Mouse (Mus musculus): ENCODE measurements around the gene Stk10. TPM values are rescaled to one million over a fixed set of nuclear protein-coding genes. Genes with fewer than 3 reads are reported as not detected.

Stk10 gene
- total RNA-seq, 4 experiments from 2014 or later, result 7.4 to 9.9 (median 9.3) TPM

GRCm38 (mm10) chr11:32626079-32626478 is 93.0 kb downstream of the Stk10 start:
- no peak for DNase-seq (ENCODE audit: low spot score in 2 of 2)

DNA sequence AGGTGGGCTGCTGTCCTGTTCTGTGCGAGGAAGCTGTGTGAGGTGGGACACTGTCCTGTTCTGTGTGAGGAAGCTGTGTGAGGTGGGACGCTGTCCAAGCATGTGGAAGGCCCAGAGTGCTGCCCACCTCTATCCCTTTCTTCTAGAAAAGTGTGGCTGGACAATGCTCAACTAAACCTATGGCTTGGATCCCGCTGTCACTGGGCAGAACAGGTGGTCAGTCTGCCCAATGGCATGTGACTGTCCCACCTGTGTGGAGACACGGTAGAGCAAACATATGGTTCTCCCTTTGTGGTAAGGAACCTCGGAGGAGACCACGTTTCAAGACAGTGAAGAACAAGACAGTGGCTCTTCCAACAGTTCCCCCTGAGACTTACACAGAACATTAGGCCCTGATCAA is 94.8 kb downstream of the Stk10 start:
- no peak for DNase-seq (ENCODE audit: low spot score in 2 of 2)

DNA sequence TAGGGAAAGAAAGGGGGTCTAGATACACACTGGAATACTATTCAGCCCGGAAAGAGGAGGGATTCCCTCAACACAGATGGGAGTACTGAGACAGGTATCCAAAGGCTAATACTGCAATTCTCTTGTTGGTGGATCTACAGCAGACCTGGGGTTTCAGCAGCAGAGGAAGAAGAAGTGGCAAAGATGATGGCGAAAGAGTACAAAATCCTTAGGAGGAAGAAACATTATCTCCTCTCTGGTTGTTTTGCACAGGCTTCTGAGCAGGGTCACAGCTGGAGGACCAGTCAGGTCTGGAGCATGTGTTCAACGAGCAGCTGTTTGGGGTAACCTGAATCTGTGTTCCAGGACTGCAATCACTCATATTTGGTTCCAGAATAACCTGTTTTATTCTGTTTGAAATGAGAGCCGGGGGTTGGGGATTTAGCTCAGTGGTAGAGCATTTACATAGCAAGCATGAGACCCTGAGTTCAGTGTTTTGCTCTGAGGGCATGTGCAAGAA is 96.7 kb downstream of the Stk10 start:
- DNase-seq (ENCODE audit: low spot score in 2 of 2), result no peak

DNA sequence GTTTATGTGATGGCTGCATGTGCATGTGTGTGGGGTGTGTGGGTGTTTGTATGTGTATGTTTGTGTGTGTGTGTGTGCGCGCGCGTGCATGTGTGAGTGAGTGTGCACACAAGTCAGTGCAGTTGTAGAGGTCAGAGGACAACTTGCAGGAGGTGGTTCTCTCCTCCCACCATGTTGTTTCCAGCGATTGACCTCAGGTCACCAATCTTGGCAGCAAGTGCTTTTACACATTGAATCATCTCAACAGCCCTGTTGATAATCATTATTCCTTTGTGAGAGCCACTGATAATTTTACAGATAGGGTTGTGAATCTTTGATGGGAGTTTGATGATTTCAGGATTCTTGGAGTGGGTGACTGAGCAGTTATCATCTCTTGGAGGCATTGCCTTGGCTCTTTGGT is 99.6 kb downstream of the Stk10 start:
- no peak for DNase-seq (ENCODE audit: low spot score in 2 of 2)

- DNase-seq (ENCODE audit: low spot score in 2 of 2), result no peak
These were observed 100.4 kb downstream of the Stk10 start for GRCm38 (mm10) chr11:32633542-32633941.

DNA sequence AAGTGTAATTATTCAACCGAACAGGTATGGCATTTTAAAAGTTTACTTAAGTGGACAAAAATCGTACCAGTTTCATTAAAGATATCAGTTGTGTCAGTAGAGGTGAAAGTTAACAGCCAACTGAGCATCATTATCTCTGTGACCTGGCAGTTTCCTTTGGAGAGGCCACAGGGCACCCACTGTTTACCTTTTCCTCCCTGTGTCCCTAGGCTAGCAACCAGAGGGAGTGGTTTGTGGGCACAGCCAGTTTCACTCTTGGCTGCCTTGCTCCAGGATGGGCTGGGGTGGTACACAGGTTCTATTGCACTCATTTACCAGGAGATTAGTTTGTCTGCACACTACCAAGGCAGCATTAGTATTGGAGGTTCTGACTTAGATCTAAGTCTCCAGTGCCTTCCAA is 101.0 kb downstream of the Stk10 start:
- no peak for DNase-seq (ENCODE audit: low spot score in 2 of 2)

- DNase-seq (ENCODE audit: low spot score in 2 of 2), result no peak
These were observed 101.7 kb downstream of the Stk10 start for GRCm38 (mm10) chr11:32634842-32635241.

DNA sequence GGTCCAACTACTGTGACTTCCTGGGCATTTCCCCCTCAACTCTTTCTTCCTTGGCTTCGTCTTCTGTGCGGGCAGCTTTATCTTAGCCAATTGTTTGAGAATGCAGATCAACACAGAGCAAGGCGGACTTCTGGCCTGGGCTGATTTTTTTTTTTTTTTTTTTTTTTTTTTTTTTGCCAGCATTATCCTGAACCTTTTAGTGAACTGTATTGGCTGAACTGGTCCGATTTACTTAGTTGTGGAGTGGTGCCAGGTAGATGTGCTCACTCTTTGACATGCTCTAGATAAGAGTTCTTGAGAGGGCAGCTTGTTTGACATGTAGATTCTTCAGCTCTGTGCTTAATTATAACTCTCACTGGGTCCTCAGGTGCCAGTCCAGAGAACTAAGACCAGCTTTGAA is 103.2 kb downstream of the Stk10 start:
- no peak for DNase-seq (ENCODE audit: low spot score in 2 of 2)

- DNase-seq (ENCODE audit: low spot score in 2 of 2), result no peak
These were observed 105.6 kb downstream of the Stk10 start for GRCm38 (mm10) chr11:32638521-32639255.

DNA sequence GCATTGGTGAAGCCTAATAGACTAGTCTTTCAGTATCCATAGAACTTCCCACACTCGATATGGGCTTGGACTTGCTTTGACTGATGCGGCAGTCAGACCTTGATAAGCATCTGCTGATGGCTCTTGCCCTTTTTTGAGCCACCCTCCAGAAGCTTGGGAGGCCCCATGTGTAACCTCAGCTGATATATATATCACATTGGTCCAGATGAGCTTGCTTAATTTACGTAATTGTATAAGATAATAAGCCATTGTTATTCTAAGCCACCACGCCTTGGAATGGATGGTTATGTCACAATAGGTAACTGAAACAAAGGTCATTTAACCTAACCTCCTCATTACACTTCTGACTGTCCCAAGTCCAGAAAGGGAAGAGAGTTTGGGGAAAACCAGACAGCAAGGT is 107.5 kb downstream of the Stk10 start:
- no peak for DNase-seq (ENCODE audit: low spot score in 2 of 2)

- DNase-seq (ENCODE audit: low spot score in 2 of 2), result peak; percentile 85 to 95
These were observed 109.3 kb downstream of the Stk10 start, which contains the start of gene Fbxw11 for GRCm38 (mm10) chr11:32642249-32642876. Gene Fbxw11 (plus strand): TSS chr11:32642724.

DNA sequence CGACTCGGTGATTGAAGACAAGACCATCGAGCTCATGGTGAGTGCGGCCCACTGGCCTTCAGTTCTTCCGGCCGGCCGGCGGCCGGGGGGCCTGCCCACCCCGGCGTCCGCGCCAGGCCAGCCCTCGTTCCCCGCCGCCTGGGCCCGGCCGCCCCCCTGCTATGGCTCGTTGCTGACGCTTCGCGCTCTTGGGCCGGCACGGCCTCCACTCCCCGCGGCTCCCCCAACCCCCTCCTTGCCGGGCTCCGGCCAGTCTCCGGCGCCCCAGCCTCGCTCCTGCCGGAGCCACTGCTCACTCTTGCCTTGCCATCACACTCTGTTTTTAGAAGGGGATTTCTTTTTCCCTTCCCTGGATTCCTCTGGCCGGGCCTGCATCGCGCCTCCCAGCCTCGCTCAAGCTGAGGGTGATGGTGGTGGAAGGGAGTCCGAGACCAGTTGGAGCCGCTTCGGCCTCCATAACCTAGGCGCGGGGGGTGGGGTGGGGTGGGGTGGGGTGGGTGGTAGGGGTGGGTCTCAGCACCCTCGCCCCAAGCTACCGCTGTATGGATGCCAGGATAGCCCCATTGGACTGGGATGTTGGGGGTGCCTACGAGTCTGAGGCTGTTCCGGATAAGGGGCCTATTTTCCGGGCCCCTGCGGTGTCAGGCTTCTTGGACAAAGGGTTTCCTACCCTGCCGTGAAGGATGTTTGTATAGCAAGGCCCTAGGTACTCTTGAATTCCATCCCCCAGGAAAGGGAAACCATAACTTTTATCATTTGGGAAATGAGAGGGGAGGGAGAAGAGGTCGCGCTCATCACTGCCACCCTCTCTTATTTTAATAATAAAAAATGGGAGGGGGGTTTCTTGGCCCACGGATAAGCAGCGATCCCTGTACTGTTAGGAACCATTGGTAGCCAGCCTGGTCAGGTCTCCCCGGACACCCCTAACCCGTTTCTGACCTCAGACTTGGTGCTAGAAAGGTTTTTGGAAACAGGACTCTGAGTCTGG is 110.1 kb downstream of the Stk10 start:
- DNase-seq (ENCODE audit: low spot score in 2 of 2), result peak; percentile 25 to 43

- no peak for DNase-seq (ENCODE audit: low spot score in 2 of 2)
These were observed 110.9 kb downstream of the Stk10 start for GRCm38 (mm10) chr11:32644010-32644409.

- no peak for DNase-seq (ENCODE audit: low spot score in 2 of 2)
These were observed 114.2 kb downstream of the Stk10 start for GRCm38 (mm10) chr11:32647265-32647664.

GRCm38 (mm10) chr11:32650236-32650749 is 117.2 kb downstream of the Stk10 start:
- no peak for DNase-seq (ENCODE audit: low spot score in 2 of 2)

- DNase-seq (ENCODE audit: low spot score in 2 of 2), result no peak
These were observed 117.9 kb downstream of the Stk10 start for GRCm38 (mm10) chr11:32650893-32651590.

DNA sequence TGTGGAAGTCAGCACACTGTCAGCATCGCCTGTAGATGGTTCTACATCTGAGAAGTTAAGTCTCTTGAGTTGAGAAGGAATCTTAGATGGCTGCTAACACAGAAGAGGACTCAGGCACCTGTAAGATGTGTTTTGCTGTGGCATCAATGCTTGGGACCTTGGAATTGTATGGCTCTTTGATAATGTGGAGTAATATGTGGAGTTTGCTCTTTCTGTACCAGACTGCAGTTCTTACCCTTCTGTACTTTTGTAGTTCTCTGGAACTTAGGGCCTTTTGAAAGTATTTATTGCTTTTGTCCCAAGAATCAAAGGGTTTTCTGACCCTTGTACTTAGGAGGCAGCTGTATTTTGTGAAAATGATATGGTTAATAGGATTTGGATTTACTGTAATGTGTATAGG is 118.6 kb downstream of the Stk10 start:
- DNase-seq (ENCODE audit: low spot score in 2 of 2), result no peak

- no peak for DNase-seq (ENCODE audit: low spot score in 2 of 2)
These were observed 129.1 kb downstream of the Stk10 start for GRCm38 (mm10) chr11:32662082-32662656.

DNA sequence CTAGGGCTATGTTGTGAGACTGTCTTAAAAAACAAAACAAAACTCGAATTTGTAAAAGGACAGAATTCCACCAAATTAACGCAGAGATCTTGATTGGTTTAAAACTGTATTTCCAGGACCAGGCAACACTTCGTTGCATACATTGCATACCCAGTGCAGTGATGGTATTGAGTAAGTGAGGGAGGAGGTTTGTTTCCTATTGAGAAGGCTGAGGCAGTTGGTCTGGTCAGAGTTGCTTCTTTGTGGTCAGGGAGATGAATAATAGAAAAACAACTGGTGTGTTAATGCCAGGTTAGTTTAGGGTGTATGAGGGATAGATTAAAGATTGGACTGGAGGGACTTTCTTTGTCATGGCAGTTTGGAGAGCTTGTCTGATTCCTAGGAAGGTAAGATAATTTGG is 132.5 kb downstream of the Stk10 start:
- no peak for DNase-seq (ENCODE audit: low spot score in 2 of 2)

DNA sequence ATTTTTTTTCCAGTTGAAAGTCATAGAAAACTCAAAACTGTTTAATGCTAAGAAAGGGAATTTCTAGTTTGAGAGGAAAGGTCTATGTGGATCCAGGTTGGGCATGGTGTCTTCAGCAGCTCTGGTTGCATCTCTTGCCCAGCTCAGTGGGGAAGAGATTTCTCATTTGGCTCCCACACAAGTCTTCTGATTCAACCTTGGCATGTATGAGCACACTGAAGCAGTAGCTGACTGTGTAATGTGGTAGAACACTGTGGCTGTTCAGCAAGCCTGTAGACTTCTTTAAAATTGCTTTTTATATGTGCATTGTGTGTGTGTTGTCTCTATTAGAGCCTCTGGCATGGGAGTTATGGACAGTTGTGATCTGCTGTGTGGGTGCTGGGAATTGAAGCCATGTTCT is 133.9 kb downstream of the Stk10 start:
- no peak for DNase-seq (ENCODE audit: low spot score in 2 of 2)

Data from left cerebral cortex, adult 8-10 months (tissue).